9 mouse cellular contexts compared by ENCODE assay signal in the genomic region with DNA sequence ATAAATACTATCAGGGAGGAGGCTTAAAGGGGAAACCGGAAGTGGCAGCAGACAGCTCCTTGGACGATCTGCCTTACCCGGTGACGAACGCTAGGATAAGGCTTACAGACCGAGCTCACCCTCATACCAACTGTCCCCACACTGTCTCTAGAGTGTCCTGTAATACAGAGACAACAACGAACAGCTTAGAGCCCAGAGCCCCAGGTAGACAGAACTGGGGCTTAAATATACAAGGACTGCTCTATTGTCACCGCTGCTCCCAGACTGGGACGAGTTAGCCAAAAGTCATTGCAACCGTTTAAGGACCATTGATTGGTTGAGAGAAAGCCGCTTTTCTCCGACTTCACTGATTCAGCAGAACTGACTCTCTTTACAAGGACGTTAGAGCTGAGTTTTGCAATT. TPM values are rescaled to one million over a fixed set of nuclear protein-coding genes. Genes with fewer than 3 reads are reported as not detected.
DNase-seq lines count a peak whose midpoint lies in the region; ATAC-seq and TF ChIP-seq lines count a peak whose summit lies in the region.
"Had no signal": no experiment of that assay in that cellular context is flagged by ENCODE, and none has a peak within 500 bp of the region (broad histone marks: within the 10 kb centered on the region; RNA-seq: fewer than 3 reads in every experiment).

No protein-coding gene starts in this region.

- no peak overlapping the region; the same call in 1 of the 2 replicates for H3K4me2 ChIP-seq in forebrain, embryonic 11.5 days (ENCODE audit: low read depth, low read length, severe bottlenecking)
- H3K4me2 ChIP-seq in lung, embryonic 16.5 days (ENCODE audit: low read depth, low read length), result peak overlapping the region; percentile 51
- peak overlapping the region; percentile 54 for H3K4me2 ChIP-seq in intestine, postnatal 0 days (replicated peaks; ENCODE audit: low read depth)
- peak overlapping the region; percentile 40 for H3K4me2 ChIP-seq in stomach, embryonic 15.5 days

- H3K9me3 ChIP-seq in forebrain, embryonic 10.5 days, result no peaks in the 10 kb centered on the region
- no peaks in the 10 kb centered on the region for H3K9me3 ChIP-seq in forebrain, embryonic 11.5 days (ENCODE audit: control insufficient read depth, low read length)
- H3K9me3 ChIP-seq in lung, embryonic 16.5 days (ENCODE audit: control insufficient read depth, low read length), result no peaks in the 10 kb centered on the region
- no peaks in the 10 kb centered on the region for H3K9me3 ChIP-seq in intestine, postnatal 0 days (ENCODE audit: control insufficient read depth)
- H3K9me3 ChIP-seq in stomach, embryonic 15.5 days, result no peaks in the 10 kb centered on the region

- DNase-seq in forebrain, embryonic 10.5 days (ENCODE audit: extremely low spot score, low spot score), result no peak
- DNase-seq in forebrain, embryonic 11.5 days (ENCODE audit: low spot score), result no peak
- DNase-seq in lung, postnatal 25 days (ENCODE audit: low spot score), result no peak
- DNase-seq in thymus, adult 18-20 months, result no peak
- no peak for DNase-seq in right cerebral cortex, postnatal 36 days (ENCODE audit: low spot score in 2 of 2)
- DNase-seq: adrenal gland, postnatal 36 days had no signal

- no peaks in the 10 kb centered on the region for H3K27me3 ChIP-seq in forebrain, embryonic 10.5 days (ENCODE audit: poor library complexity, severe bottlenecking)
- no peaks in the 10 kb centered on the region for H3K27me3 ChIP-seq in forebrain, embryonic 11.5 days (ENCODE audit: control insufficient read depth, insufficient read depth, low read length)
- H3K27me3 ChIP-seq in lung, embryonic 16.5 days (ENCODE audit: control insufficient read depth, insufficient read depth, low read depth, low read length), result no peaks in the 10 kb centered on the region
- H3K27me3 ChIP-seq in intestine, postnatal 0 days (replicated peaks; ENCODE audit: control insufficient read depth, insufficient read depth, low read length), result no peaks in the 10 kb centered on the region
- no peaks in the 10 kb centered on the region for H3K27me3 ChIP-seq in stomach, embryonic 15.5 days (replicated peaks)

- ATAC-seq in forebrain, embryonic 11.5 days (replicated peaks; ENCODE audit: low FRiP score), result no peak
- no peak for ATAC-seq in lung, embryonic 16.5 days (ENCODE audit: low read depth)
- no peak for ATAC-seq in intestine, postnatal 0 days
- no peak for ATAC-seq in stomach, embryonic 15.5 days (ENCODE audit: insufficient read depth, low FRiP score, low read depth)

- WGBS in forebrain, embryonic 10.5 days, result 52% methylated on average over 13 of the region's 13 CpGs
- 45% methylated on average over 13 of the region's 13 CpGs for WGBS in forebrain, embryonic 11.5 days
- 33% methylated on average over 13 of the region's 13 CpGs for WGBS in lung, embryonic 16.5 days
- WGBS in intestine, postnatal 0 days, result 43% methylated on average over 13 of the region's 13 CpGs
- 38% methylated on average over 13 of the region's 13 CpGs for WGBS in stomach, embryonic 15.5 days

- TF ChIP-seq CTCF in intestine, postnatal 0 days (IDR thresholded peaks at IDR 0.05; ENCODE audit: low read depth), result no peak

- no peak overlapping the region for H3K9ac ChIP-seq in forebrain, embryonic 11.5 days (ENCODE audit: low read length)
- peak overlapping the region; percentile 54 for H3K9ac ChIP-seq in lung, embryonic 16.5 days (ENCODE audit: low read length)
- H3K9ac ChIP-seq in intestine, postnatal 0 days (ENCODE audit: low read depth, low read length), result no peak overlapping the region
- H3K9ac ChIP-seq in stomach, embryonic 15.5 days, result no peak overlapping the region

- H3K4me3 ChIP-seq in forebrain, embryonic 10.5 days, result peak overlapping the region; percentile 22; the same call in 1 of the 2 replicates
- no peak overlapping the region for H3K4me3 ChIP-seq in forebrain, embryonic 11.5 days (ENCODE audit: low read depth, low read length)
- peak overlapping the region; percentile 33 for H3K4me3 ChIP-seq in lung, embryonic 16.5 days (ENCODE audit: low read length)
- H3K4me3 ChIP-seq in intestine, postnatal 0 days (ENCODE audit: low read depth, low read length), result no peak overlapping the region
- peak overlapping the region; percentile 10; the same call in 1 of the 2 replicates for H3K4me3 ChIP-seq in stomach, embryonic 15.5 days (replicated peaks)

- H3K36me3 ChIP-seq in forebrain, embryonic 10.5 days (replicated peaks), result no peaks in the 10 kb centered on the region
- no peaks in the 10 kb centered on the region for H3K36me3 ChIP-seq in forebrain, embryonic 11.5 days (ENCODE audit: control insufficient read depth, insufficient read depth, low read length)
- no peaks in the 10 kb centered on the region for H3K36me3 ChIP-seq in lung, embryonic 16.5 days (ENCODE audit: control insufficient read depth, insufficient read depth, low read length)
- no peaks in the 10 kb centered on the region for H3K36me3 ChIP-seq in intestine, postnatal 0 days (ENCODE audit: control insufficient read depth, insufficient read depth)
- no peaks in the 10 kb centered on the region for H3K36me3 ChIP-seq in stomach, embryonic 15.5 days

- H3K4me1 ChIP-seq in forebrain, embryonic 10.5 days, result no peaks in the 10 kb centered on the region; the same call in 1 of the 2 replicates
- no peaks in the 10 kb centered on the region for H3K4me1 ChIP-seq in forebrain, embryonic 11.5 days (replicated peaks; ENCODE audit: control insufficient read depth, insufficient read depth, low read length)
- H3K4me1 ChIP-seq in lung, embryonic 16.5 days (replicated peaks; ENCODE audit: control insufficient read depth, insufficient read depth, low read length), result peaks cover 11% of the 10 kb centered on the region
- H3K4me1 ChIP-seq in intestine, postnatal 0 days (replicated peaks; ENCODE audit: control insufficient read depth, insufficient read depth, low read length), result no peaks in the 10 kb centered on the region
- peaks cover 4% of the 10 kb centered on the region for H3K4me1 ChIP-seq in stomach, embryonic 15.5 days

- H3K27ac ChIP-seq in forebrain, embryonic 10.5 days, result no peak overlapping the region
- no peak overlapping the region for H3K27ac ChIP-seq in forebrain, embryonic 11.5 days (ENCODE audit: low read depth, low read length)
- no peak overlapping the region for H3K27ac ChIP-seq in lung, embryonic 16.5 days (ENCODE audit: low read length)
- H3K27ac ChIP-seq in intestine, postnatal 0 days (ENCODE audit: low read depth, low read length), result no peak overlapping the region
- no peak overlapping the region for H3K27ac ChIP-seq in stomach, embryonic 15.5 days

RNA-seq across cellular contexts. Expression of gene Eml4, which starts 15.5 kb away (rescaled TPM):
- 40.6 and 41.6 TPM in 2 replicates for polyA plus RNA-seq in forebrain, embryonic 10.5 days (2016; fragmentation: Nextera tagmentation; extraction: Ambion mirVana)
- polyA plus RNA-seq in forebrain, embryonic 11.5 days (2014; fragmentation: Nextera tagmentation; extraction: Ambion mirVana), result 48.1 and 49.3 TPM in 2 replicates
- 28.4 and 28.6 TPM in 2 replicates for polyA plus RNA-seq in lung, embryonic 16.5 days (2015; fragmentation: Nextera tagmentation; extraction: Ambion mirVana)
- 13.2 and 15.0 TPM in 2 replicates for polyA plus RNA-seq in intestine, postnatal 0 days (2015; fragmentation: Nextera tagmentation; extraction: Ambion mirVana)
- polyA plus RNA-seq in stomach, embryonic 15.5 days (2015; fragmentation: Nextera tagmentation; extraction: Ambion mirVana), result 30.5 and 31.1 TPM in 2 replicates

Comparison
In these comparisons a context has a peak if more than half of its experiments do, and no peak if none do; other contexts are left out.
1. H3K4me3 ChIP-seq: peak in forebrain, embryonic 10.5 days (single experiment), lung, embryonic 16.5 days (single experiment) and stomach, embryonic 15.5 days (single experiment); none in forebrain, embryonic 11.5 days (single experiment) and intestine, postnatal 0 days (single experiment).